Mouse (Mus musculus): Measurements from ENCODE around the gene Ndufa8. TPM values are rescaled to one million over a fixed set of nuclear protein-coding genes. Genes with fewer than 3 reads are reported as not detected.

The Ndufa8 gene
- polyA plus RNA-seq, 1 experiment = 260 TPM

- peaks cover 4% of the 10 kb centered on the region for H3K27me3 ChIP-seq (ENCODE audit: control insufficient read depth, insufficient read depth, insufficient read length)
- H3ac ChIP-seq (ENCODE audit: control insufficient read depth, insufficient read length, low read depth) = no peak overlapping the region
- H3K36me3 ChIP-seq (ENCODE audit: control insufficient read depth, insufficient read depth) = no peaks in the 10 kb centered on the region
- no peak overlapping the region for H3K4me3 ChIP-seq (ENCODE audit: insufficient read depth, poor library complexity, severe bottlenecking)
- no peaks in the 10 kb centered on the region for H3K79me3 ChIP-seq (ENCODE audit: low read depth)
- H3K79me2 ChIP-seq (ENCODE audit: control insufficient read depth, insufficient read depth) = no peaks in the 10 kb centered on the region
- TF ChIP-seq FOSL1 (IDR thresholded peaks at IDR 0.05; ENCODE audit: insufficient read depth, low read length, poor library complexity, severe bottlenecking) = no peak
- TF ChIP-seq CTCF (IDR thresholded peaks at IDR 0.05; ENCODE audit: control insufficient read depth, insufficient read depth, insufficient read length) = no peak
- TF ChIP-seq MAX (IDR thresholded peaks at IDR 0.05) = no peak
- no peak for TF ChIP-seq MYOG (IDR thresholded peaks at IDR 0.05; ENCODE audit: control insufficient read depth, extremely low read depth, insufficient read length)
Observed at GRCm38 (mm10) chr2:36010579-36010978, 38.6 kb downstream of the Ndufa8 start.

- Histone ChIP-seq H3K79me3 (ENCODE audit: low read depth) (no peaks in the 10 kb centered on the region), H3K27me3 (ENCODE audit: control insufficient read depth, insufficient read depth, insufficient read length) (peaks cover 4% of the 10 kb centered on the region), H3K36me3 (ENCODE audit: control insufficient read depth, insufficient read depth) (no peaks in the 10 kb centered on the region), H3ac (ENCODE audit: control insufficient read depth, insufficient read length, low read depth) (no peak overlapping the region), H3K4me3 (ENCODE audit: insufficient read depth, poor library complexity, severe bottlenecking) (no peak overlapping the region), H3K79me2 (ENCODE audit: control insufficient read depth, insufficient read depth) (no peaks in the 10 kb centered on the region)
- TF ChIP-seq CTCF (IDR thresholded peaks at IDR 0.05; ENCODE audit: control insufficient read depth, insufficient read depth, insufficient read length) = peak; percentile 44
- TF ChIP-seq MYOD1 (IDR thresholded peaks at IDR 0.05; ENCODE audit: control insufficient read depth, insufficient read length, low read depth) = no peak
- no peak for TF ChIP-seq USF1 (IDR thresholded peaks at IDR 0.05; ENCODE audit: low read depth)
Observed at GRCm38 (mm10) chr2:36009386-36009785, 39.8 kb downstream of the Ndufa8 start.

GRCm38 (mm10) chr2:36008071-36008470 is 41.1 kb downstream of the Ndufa8 start:
- Histone ChIP-seq H3K27me3 (ENCODE audit: control insufficient read depth, insufficient read depth, insufficient read length) (peaks cover 4% of the 10 kb centered on the region), H3K79me3 (ENCODE audit: low read depth) (no peaks in the 10 kb centered on the region), H3K36me3 (ENCODE audit: control insufficient read depth, insufficient read depth) (no peaks in the 10 kb centered on the region), H3ac (ENCODE audit: control insufficient read depth, insufficient read length, low read depth) (no peak overlapping the region), H3K79me2 (ENCODE audit: control insufficient read depth, insufficient read depth) (no peaks in the 10 kb centered on the region), H3K4me3 (ENCODE audit: insufficient read depth, poor library complexity, severe bottlenecking) (no peak overlapping the region)
- TF ChIP-seq CTCF (IDR thresholded peaks at IDR 0.05; ENCODE audit: control insufficient read depth, insufficient read depth, insufficient read length) (peak; percentile 64), CEBPB (IDR thresholded peaks at IDR 0.05; ENCODE audit: low read depth) (no peak)

GRCm38 (mm10) chr2:36002188-36002587 is 47.0 kb downstream of the Ndufa8 start:
- Histone ChIP-seq H3K79me2 (ENCODE audit: control insufficient read depth, insufficient read depth) (no peaks in the 10 kb centered on the region), H3ac (ENCODE audit: control insufficient read depth, insufficient read length, low read depth) (no peak overlapping the region), H3K27me3 (ENCODE audit: control insufficient read depth, insufficient read depth, insufficient read length) (no peaks in the 10 kb centered on the region), H3K36me3 (ENCODE audit: control insufficient read depth, insufficient read depth) (no peaks in the 10 kb centered on the region), H3K79me3 (ENCODE audit: low read depth) (no peaks in the 10 kb centered on the region), H3K4me3 (ENCODE audit: insufficient read depth, poor library complexity, severe bottlenecking) (no peak overlapping the region)
- no peak for TF ChIP-seq CTCF (IDR thresholded peaks at IDR 0.05; ENCODE audit: control insufficient read depth, insufficient read depth, insufficient read length)
- no peak for TF ChIP-seq USF1 (IDR thresholded peaks at IDR 0.05; ENCODE audit: low read depth)
- no peak for TF ChIP-seq MYOD1 (IDR thresholded peaks at IDR 0.05; ENCODE audit: control insufficient read depth, insufficient read length, low read depth)
- no peak for TF ChIP-seq CEBPB (IDR thresholded peaks at IDR 0.05; ENCODE audit: low read depth)
- no peak for TF ChIP-seq MAX (IDR thresholded peaks at IDR 0.05)
- TF ChIP-seq MYOG (IDR thresholded peaks at IDR 0.05; ENCODE audit: control insufficient read depth, extremely low read depth, insufficient read length) = no peak
- no peak for TF ChIP-seq FOSL1 (IDR thresholded peaks at IDR 0.05; ENCODE audit: insufficient read depth, low read length, poor library complexity, severe bottlenecking)

- Histone ChIP-seq H3K36me3 (ENCODE audit: control insufficient read depth, insufficient read depth) (no peaks in the 10 kb centered on the region), H3K27me3 (ENCODE audit: control insufficient read depth, insufficient read depth, insufficient read length) (no peaks in the 10 kb centered on the region), H3K79me2 (ENCODE audit: control insufficient read depth, insufficient read depth) (no peaks in the 10 kb centered on the region), H3ac (ENCODE audit: control insufficient read depth, insufficient read length, low read depth) (no peak overlapping the region), H3K79me3 (ENCODE audit: low read depth) (no peaks in the 10 kb centered on the region), H3K4me3 (ENCODE audit: insufficient read depth, poor library complexity, severe bottlenecking) (no peak overlapping the region)
- TF ChIP-seq CTCF (IDR thresholded peaks at IDR 0.05; ENCODE audit: control insufficient read depth, insufficient read depth, insufficient read length) = no peak
- no peak for TF ChIP-seq MYOG (IDR thresholded peaks at IDR 0.05; ENCODE audit: control insufficient read depth, extremely low read depth, insufficient read length)
- no peak for TF ChIP-seq MAX (IDR thresholded peaks at IDR 0.05)
- no peak for TF ChIP-seq USF1 (IDR thresholded peaks at IDR 0.05; ENCODE audit: low read depth)
- TF ChIP-seq MYOD1 (IDR thresholded peaks at IDR 0.05; ENCODE audit: control insufficient read depth, insufficient read length, low read depth) = no peak
- no peak for TF ChIP-seq FOSL1 (IDR thresholded peaks at IDR 0.05; ENCODE audit: insufficient read depth, low read length, poor library complexity, severe bottlenecking)
Observed at GRCm38 (mm10) chr2:36000390-36000789, 48.8 kb downstream of the Ndufa8 start.

- Histone ChIP-seq H3K27me3 (ENCODE audit: control insufficient read depth, insufficient read depth, insufficient read length) (no peaks in the 10 kb centered on the region), H3K79me2 (ENCODE audit: control insufficient read depth, insufficient read depth) (no peaks in the 10 kb centered on the region), H3K4me3 (ENCODE audit: insufficient read depth, poor library complexity, severe bottlenecking) (no peak overlapping the region), H3K36me3 (ENCODE audit: control insufficient read depth, insufficient read depth) (no peaks in the 10 kb centered on the region), H3ac (ENCODE audit: control insufficient read depth, insufficient read length, low read depth) (no peak overlapping the region), H3K79me3 (ENCODE audit: low read depth) (no peaks in the 10 kb centered on the region)
- TF ChIP-seq MYOG (IDR thresholded peaks at IDR 0.05; ENCODE audit: control insufficient read depth, extremely low read depth, insufficient read length) (no peak), MAX (IDR thresholded peaks at IDR 0.05) (no peak), FOSL1 (IDR thresholded peaks at IDR 0.05; ENCODE audit: insufficient read depth, low read length, poor library complexity, severe bottlenecking) (no peak), MYOD1 (IDR thresholded peaks at IDR 0.05; ENCODE audit: control insufficient read depth, insufficient read length, low read depth) (no peak), CEBPB (IDR thresholded peaks at IDR 0.05; ENCODE audit: low read depth) (no peak), USF1 (IDR thresholded peaks at IDR 0.05; ENCODE audit: low read depth) (no peak), CTCF (IDR thresholded peaks at IDR 0.05; ENCODE audit: control insufficient read depth, insufficient read depth, insufficient read length) (no peak)
Observed at GRCm38 (mm10) chr2:35999212-35999611, 50.0 kb downstream of the Ndufa8 start.

All from C2C12 (cell line).